Mouse (Mus musculus) liver, embryonic 13.5 days (tissue): ENCODE results near the gene Pbx1. TPM values are rescaled to one million over a fixed set of nuclear protein-coding genes. Genes with fewer than 3 reads are reported as not detected.

Experiments
- ATAC-seq: fragments of 200-750 bp; cut with Nextera tagmentation; 2 replicates; pipeline ENCODE4 v1.8.0; 2017; ENCODE audit warnings: low read depth, mild to moderate bottlenecking, moderate number of reproducible peaks, moderate library complexity
- DNase-seq: peaks from one replicate; pipeline ENCODE4 v3.0.0; 2022
- H3K27ac ChIP-seq: fragments of 300-500 bp; sonication (generic); 2 replicates; pipeline ENCODE4 v1.5.1; 2015; ENCODE audit warnings: moderate library complexity, mild to moderate bottlenecking, inconsistent platforms
- H3K27me3 ChIP-seq: fragments of 300-500 bp; sonication (generic); 2 replicates; pipeline ENCODE4 v1.6.1; 2015; ENCODE audit warnings: mild to moderate bottlenecking, inconsistent platforms
- H3K36me3 ChIP-seq: fragments of 300-500 bp; sonication (generic); 2 replicates; pipeline ENCODE4 v1.6.1; 2015; ENCODE audit warnings: mild to moderate bottlenecking, inconsistent platforms
- H3K4me1 ChIP-seq: fragments of 300-500 bp; sonication (generic); replicated peaks from 2 replicates; pipeline ENCODE4 v1.6.1; 2015; ENCODE audit warnings: inconsistent platforms
- H3K4me2 ChIP-seq: fragments of 300-500 bp; sonication (generic); 2 replicates; pipeline ENCODE4 v1.6.1; 2015; ENCODE audit warnings: inconsistent platforms, mild to moderate bottlenecking, moderate library complexity
- H3K4me3 ChIP-seq: fragments of 300-500 bp; sonication (generic); replicated peaks from 2 replicates; pipeline ENCODE4 v1.5.1; 2015; ENCODE audit warnings: mild to moderate bottlenecking, inconsistent platforms
- H3K9ac ChIP-seq: fragments of 300-500 bp; sonication (generic); 2 replicates; pipeline ENCODE4 v1.6.1; 2015; ENCODE audit warnings: mild to moderate bottlenecking, inconsistent platforms
- H3K9me3 ChIP-seq: fragments of 300-500 bp; sonication (generic); replicated peaks from 2 replicates; pipeline ENCODE4 v1.6.1; 2016; ENCODE audit warnings: inconsistent platforms
- WGBS: fragments of 180-500 bp; shearing (Covaris S2); methylation state at CpG from one replicate; pipeline ENCODE4 v1.1.7; 2015; ENCODE audit not compliant: insufficient replicate concordance; 5-methylcytosine and 5-hydroxymethylcytosine counted together
- polyA plus RNA-seq: library from polyadenylated mRNA; unstranded; fragments of >200 nt; fragmentation: Nextera tagmentation; extraction: Ambion mirVana; gene quantifications from 2 replicates; pipeline ENCODE4 v1.2.1, GENCODE M21; 2015

Gene Pbx1
- polyA plus RNA-seq, 1 experiment from 2014 or later = 3.2 TPM

DNA sequence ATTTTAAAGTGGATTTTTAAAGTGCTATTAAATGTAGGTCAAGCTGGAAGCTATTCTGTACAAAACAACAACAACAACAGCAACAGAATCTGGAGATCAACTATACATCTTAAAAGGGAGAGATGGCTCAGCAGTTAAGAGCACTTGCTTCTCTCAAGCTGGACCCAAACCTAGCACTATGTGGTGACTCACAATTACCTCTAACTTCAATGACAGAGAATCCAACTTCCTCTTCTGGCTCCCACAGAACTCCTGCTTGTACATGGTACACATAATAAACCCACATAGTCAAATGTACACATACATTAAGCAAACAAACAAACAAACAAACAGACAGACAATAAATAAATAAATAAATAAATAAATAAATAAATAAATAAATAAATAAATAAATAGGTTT lies 118.3 kb downstream of the Pbx1 start:
- Histone ChIP-seq H3K4me1 (peaks cover 82% of the 10 kb centered on the region), H3K27ac (peak overlapping the region; percentile 96), H3K4me2 (no peak overlapping the region), H3K27me3 (no peaks in the 10 kb centered on the region), H3K4me3 (no peak overlapping the region), H3K9ac (peak overlapping the region; percentile 39), H3K9me3 (no peaks in the 10 kb centered on the region), H3K36me3 (no peaks in the 10 kb centered on the region)
- ATAC-seq = no peak
- DNase-seq = no peak

DNA sequence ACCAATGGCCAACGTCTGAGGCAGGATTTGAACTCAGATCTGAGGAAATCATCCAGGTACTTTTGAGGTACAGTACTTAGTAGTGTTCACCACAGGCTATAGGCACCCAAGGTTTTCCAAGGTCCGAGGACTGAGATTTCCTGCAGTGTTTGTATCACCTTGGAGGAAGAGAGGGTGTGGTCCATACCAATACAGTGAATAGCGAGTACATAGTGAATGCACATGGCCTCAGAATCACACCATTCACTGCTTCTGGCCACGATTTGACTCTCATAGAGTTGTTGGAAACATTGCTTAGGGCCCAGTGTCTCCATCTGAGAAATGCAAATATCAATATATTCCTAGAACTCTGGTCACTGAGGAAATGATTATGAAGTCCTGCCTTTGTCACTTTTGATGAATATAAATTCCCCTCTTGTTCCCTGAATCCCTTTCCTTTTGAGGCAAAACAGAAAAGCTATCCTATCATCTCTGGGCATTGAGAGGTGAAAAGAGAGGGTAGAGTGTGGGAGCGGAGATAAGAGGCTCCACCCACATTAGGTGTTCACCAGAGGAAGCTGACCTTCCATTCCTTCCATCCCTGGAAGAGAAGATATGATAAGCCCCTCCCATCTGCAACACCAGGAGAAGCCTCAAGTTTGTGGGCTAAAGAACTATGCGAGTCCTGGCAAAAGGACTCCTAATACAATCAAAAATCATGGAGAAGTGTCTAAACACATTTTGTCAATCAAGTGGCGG lies 119.2 kb downstream of the Pbx1 start:
- Histone ChIP-seq H3K27ac (peak overlapping the region; percentile 96), H3K9ac (peak overlapping the region; percentile 56), H3K27me3 (no peaks in the 10 kb centered on the region), H3K4me1 (peaks cover 88% of the 10 kb centered on the region), H3K4me3 (no peak overlapping the region; the same call in 1 of the 2 replicates), H3K36me3 (no peaks in the 10 kb centered on the region), H3K9me3 (no peaks in the 10 kb centered on the region), H3K4me2 (peak overlapping the region; percentile 54)
- DNase-seq (peak; percentile 63), ATAC-seq (peak; percentile 95)
- 44% methylated on average over 7 of the region's 7 CpGs for WGBS

DNA sequence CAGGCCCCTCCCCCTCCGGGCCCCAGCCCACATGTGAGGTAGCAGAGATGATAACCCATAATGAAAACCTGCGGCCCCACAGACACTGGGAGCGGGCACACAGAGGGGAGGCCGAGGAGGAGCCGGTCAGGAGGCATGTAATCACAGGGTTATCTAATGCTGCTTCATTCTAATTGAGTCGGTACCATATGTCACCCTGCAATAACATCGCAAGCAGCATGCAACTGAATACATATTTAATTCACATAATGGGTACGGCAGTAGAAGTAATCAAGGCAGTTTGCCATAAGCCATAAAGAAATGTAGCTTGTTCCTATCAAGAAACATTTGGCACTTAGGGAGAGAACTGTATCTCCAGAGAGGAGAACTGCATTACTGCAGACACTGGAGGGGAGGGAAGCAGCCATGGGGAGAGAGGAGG lies 123.0 kb downstream of the Pbx1 start:
- Histone ChIP-seq H3K4me3 (no peak overlapping the region), H3K27ac (peak overlapping the region; percentile 74), H3K9ac (peak overlapping the region; percentile 47), H3K27me3 (no peaks in the 10 kb centered on the region), H3K36me3 (no peaks in the 10 kb centered on the region), H3K9me3 (no peaks in the 10 kb centered on the region), H3K4me1 (peaks cover 75% of the 10 kb centered on the region), H3K4me2 (peak overlapping the region; percentile 41)
- WGBS = 24% methylated on average over 8 of the region's 8 CpGs
- DNase-seq (peak; percentile 22), ATAC-seq (peak; percentile 29; the same call in 1 of the 2 replicates)

DNA sequence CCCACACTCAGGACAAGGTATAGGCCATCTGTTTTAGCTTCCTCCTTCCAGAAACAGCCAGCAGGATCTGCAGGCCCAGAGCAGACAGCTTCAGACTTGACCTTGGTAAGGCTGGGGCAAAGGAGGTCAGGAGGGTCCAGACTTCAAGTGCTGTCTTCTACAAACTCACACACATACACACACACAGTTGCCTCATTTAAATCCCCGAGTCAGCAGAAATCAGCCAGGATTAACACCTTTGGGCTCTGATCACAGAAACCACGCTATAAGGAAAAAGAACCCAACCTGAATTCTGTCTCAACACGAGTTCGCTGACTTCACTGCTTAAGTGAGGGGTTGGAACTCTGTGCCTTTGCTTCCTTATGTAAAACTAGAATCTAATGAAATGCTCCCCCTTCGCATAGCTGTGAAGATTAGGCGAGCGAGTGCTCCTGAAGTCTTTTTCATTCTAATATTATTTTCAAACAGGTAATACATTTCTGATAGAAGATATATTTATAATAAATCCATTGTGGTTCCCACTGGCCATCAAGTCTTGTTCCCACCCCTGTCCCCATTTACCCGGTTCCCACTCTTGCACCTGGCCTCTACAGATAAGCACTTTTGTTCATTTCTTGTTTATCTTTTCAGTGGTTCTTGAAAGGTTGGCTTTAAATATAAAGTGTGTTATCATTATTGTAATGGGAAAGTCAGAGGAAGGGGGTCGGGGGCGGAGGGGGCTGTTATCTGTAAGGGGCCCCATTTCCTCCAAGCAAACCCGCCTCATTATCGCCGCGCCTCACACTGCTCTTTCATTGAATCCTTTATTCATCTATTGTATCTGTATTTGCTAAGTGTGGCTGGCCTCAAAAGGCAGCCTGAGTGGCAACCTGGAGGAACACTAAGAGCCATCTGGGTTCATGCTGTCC lies 124.5 kb downstream of the Pbx1 start:
- Histone ChIP-seq H3K27ac (peak overlapping the region; percentile 74), H3K9me3 (no peaks in the 10 kb centered on the region)
- ATAC-seq = peak; percentile 72

DNA sequence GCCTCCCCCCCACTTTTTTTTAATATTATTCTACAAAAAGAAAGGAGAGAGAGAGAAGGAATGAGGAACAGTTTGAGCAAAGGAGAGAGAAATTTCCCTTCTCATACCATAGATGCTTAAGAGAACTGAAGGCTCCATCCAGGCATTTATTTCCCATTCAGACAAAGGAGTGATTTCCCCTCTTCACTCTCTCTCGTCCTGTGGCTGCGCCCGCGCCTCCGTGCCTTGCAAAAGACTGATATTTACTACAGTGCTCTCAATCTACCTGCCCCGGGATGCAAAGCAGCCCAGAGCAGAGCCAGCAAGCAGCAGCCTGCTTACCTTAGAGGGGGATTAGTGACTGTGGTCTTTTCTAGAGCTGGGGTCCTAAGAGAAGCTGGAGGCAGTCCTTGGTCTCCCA lies 131.6 kb downstream of the Pbx1 start:
- DNase-seq (no peak), ATAC-seq (no peak)
- Histone ChIP-seq H3K4me2 (no peak overlapping the region), H3K4me1 (peaks cover 15% of the 10 kb centered on the region), H3K27me3 (peaks cover 6% of the 10 kb centered on the region; the same call in 1 of the 2 replicates), H3K36me3 (no peaks in the 10 kb centered on the region), H3K4me3 (no peak overlapping the region), H3K27ac (no peak overlapping the region), H3K9ac (no peak overlapping the region; the same call in 1 of the 2 replicates), H3K9me3 (no peaks in the 10 kb centered on the region)
- whole genome bisulfite sequencing = 80% methylated on average over 6 of the region's 6 CpGs

More for the DNA sequence above, 124.5 kb downstream of the Pbx1 start:
- Histone ChIP-seq H3K4me2 (peak overlapping the region; percentile 41), H3K36me3 (no peaks in the 10 kb centered on the region), H3K4me3 (no peak overlapping the region), H3K27me3 (no peaks in the 10 kb centered on the region), H3K9ac (peak overlapping the region; percentile 47), H3K4me1 (peaks cover 69% of the 10 kb centered on the region)
- WGBS = 19% methylated on average over 14 of the region's 14 CpGs
- DNase-seq = peak; percentile 57

DNA sequence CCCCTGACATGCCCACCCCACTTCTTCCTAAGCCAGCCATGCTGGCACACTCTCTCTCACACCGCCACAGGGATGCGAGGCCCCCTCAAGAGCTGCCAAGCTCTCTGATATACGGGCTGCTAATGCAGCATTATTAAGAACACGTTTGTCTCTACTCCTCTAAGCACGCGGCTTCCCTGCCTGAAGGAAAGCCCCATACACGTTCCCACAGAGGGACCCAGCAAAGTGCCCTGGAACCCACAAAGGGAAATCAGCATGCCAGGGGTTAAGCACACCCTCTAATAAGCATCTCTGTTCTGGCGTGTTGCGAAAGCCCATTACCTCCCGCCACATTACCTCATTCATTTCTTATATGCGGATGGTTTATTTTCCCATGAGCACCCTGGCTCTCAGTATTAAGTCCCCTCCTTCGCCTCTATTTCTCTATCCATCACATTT lies 132.1 kb downstream of the Pbx1 start:
- 73% methylated on average over 12 of the region's 12 CpGs for WGBS
- ATAC-seq = no peak
- H3K36me3 ChIP-seq = no peaks in the 10 kb centered on the region
- H3K9ac ChIP-seq = no peak overlapping the region; the same call in 1 of the 2 replicates
- no peaks in the 10 kb centered on the region for H3K9me3 ChIP-seq
- DNase-seq = no peak
- H3K27me3 ChIP-seq = peaks cover 6% of the 10 kb centered on the region; the same call in 1 of the 2 replicates
- peaks cover 15% of the 10 kb centered on the region for H3K4me1 ChIP-seq
- no peak overlapping the region for H3K4me3 ChIP-seq
- no peak overlapping the region for H3K27ac ChIP-seq
- H3K4me2 ChIP-seq = no peak overlapping the region

DNA sequence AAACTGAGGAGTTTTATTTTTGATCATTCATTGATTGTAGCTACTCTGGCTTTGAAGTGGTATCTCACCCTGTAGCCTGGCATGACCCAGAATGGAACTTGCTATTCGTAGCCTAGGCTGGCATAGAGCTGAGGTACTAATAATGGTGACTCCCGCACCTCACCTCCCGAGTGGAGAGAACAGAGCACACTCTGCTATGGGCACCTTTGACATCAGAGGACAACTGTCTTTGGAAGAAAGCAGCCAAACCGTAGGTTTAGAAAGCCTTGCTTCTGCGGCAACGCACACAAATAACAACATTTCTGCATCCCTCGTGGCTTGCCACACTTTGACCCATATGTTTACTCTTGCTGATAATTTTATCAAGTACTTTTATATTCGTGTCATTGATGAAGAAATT lies 132.9 kb downstream of the Pbx1 start:
- no peaks in the 10 kb centered on the region for H3K9me3 ChIP-seq
- no peaks in the 10 kb centered on the region for H3K36me3 ChIP-seq
- H3K4me2 ChIP-seq = no peak overlapping the region
- ATAC-seq (no peak), DNase-seq (no peak)
- H3K9ac ChIP-seq = no peak overlapping the region
- H3K4me1 ChIP-seq = peaks cover 18% of the 10 kb centered on the region
- no peak overlapping the region for H3K27ac ChIP-seq
- WGBS = 73% methylated on average over 8 of the region's 8 CpGs
- H3K4me3 ChIP-seq = no peak overlapping the region
- peaks cover 6% of the 10 kb centered on the region; the same call in 1 of the 2 replicates for H3K27me3 ChIP-seq

DNA sequence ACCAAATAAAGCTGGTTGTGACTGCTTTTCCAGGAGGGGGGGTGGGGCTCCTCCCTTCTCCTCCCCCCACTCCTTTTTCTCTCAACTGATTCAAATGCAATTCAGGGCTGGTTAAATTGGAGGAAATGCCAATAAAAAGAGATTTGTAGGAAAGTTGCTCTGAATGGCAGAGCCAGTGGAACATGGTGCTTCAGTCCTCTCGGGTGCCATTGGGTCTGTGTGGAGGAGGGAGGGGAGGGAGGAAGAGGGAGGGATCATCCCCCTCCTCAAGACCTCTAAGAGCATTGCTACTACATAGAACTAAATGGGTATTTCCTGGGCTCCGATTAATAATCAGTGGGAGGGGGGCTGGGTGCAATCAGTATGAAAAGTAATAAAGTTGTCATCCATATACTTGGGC lies 135.8 kb downstream of the Pbx1 start:
- ATAC-seq (no peak), DNase-seq (no peak)
- no peak overlapping the region for H3K9ac ChIP-seq
- H3K4me3 ChIP-seq = no peak overlapping the region
- H3K4me2 ChIP-seq = no peak overlapping the region
- peaks cover 6% of the 10 kb centered on the region; the same call in 1 of the 2 replicates for H3K27me3 ChIP-seq
- H3K4me1 ChIP-seq = peaks cover 36% of the 10 kb centered on the region
- no peak overlapping the region for H3K27ac ChIP-seq
- no peaks in the 10 kb centered on the region for H3K36me3 ChIP-seq
- WGBS = 78% methylated on average over 2 of the region's 2 CpGs
- no peaks in the 10 kb centered on the region for H3K9me3 ChIP-seq

DNA sequence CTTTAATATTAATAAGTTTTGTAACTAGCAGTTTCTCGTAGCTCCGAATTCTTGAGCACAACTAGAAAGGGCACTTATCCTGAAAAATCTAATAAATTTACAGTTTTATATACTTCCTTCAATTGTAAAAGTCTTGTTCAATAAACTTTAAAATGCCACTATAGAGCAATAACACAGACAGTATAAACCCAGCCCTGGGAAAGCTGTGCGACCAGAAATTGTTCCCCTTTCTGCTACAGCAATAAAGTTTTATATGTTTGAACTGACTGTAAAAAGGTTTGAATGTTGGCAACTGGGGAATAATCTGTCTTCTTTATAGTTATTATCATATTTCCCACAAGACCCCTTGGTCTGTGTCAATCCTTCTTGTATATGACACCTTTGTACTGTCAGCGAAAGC lies 136.3 kb downstream of the Pbx1 start:
- Histone ChIP-seq H3K27ac (no peak overlapping the region), H3K4me3 (no peak overlapping the region), H3K4me1 (peaks cover 41% of the 10 kb centered on the region), H3K4me2 (no peak overlapping the region), H3K9ac (no peak overlapping the region), H3K27me3 (peaks cover 6% of the 10 kb centered on the region; the same call in 1 of the 2 replicates), H3K9me3 (no peaks in the 10 kb centered on the region), H3K36me3 (no peaks in the 10 kb centered on the region)
- WGBS = 82% methylated on average over 4 of the region's 4 CpGs
- ATAC-seq (no peak), DNase-seq (no peak)

DNA sequence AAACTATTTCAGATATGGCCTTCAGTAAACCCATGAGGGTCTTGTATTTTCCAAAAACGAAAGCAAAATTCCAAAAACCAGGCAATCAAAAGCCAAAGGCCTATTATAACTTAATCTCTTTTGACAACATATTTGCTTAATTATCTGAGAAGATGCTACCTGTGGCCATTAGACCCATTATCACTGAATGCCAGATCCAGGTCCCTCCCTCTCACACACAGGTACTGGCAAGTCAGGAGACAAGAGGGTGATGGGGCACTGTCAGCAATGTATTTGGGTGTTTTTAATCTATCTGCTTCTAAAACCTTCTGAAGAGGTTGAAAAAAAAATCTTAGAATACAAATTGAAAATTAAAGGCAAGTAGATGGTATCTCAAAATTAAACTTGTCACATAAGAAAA lies 138.4 kb downstream of the Pbx1 start:
- no peak for DNase-seq
- 0 out of 2 replicates have a peak overlapping the region, but pooled peaks have one; percentile 34 for H3K9ac ChIP-seq
- no peak overlapping the region for H3K27ac ChIP-seq
- WGBS = 65% methylated on average over 1 of the region's 1 CpGs
- H3K27me3 ChIP-seq = no peaks in the 10 kb centered on the region
- no peak overlapping the region for H3K4me2 ChIP-seq
- H3K9me3 ChIP-seq = no peaks in the 10 kb centered on the region
- H3K36me3 ChIP-seq = no peaks in the 10 kb centered on the region
- H3K4me3 ChIP-seq = no peak overlapping the region
- ATAC-seq = peak; percentile 58; the same call in 1 of the 2 replicates
- H3K4me1 ChIP-seq = peaks cover 62% of the 10 kb centered on the region

DNA sequence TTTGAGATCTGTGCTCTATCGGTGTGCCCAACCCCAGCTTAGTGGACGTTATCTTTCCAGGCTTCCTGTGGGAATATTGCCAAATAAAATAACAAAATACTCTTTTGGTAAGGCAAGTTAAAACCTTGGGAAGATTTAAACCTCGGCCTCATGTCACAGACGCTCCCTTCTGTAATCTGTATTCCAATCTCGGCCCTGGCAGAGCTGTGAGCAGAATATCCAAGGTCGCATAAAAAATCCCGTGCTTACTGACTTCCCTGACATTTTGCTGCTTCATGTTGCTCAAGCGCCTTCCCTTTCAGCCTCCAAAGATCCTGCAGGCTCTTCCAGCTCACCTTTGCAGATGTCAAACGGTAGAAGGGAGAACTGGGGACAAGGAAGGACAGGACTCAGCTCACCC lies 140.0 kb downstream of the Pbx1 start:
- no peak for ATAC-seq
- Histone ChIP-seq H3K27ac (peak overlapping the region; percentile 56; the same call in 1 of the 2 replicates), H3K27me3 (no peaks in the 10 kb centered on the region), H3K9ac (no peak overlapping the region), H3K9me3 (no peaks in the 10 kb centered on the region), H3K4me2 (no peak overlapping the region), H3K4me1 (peaks cover 72% of the 10 kb centered on the region), H3K36me3 (no peaks in the 10 kb centered on the region), H3K4me3 (no peak overlapping the region)
- WGBS = 76% methylated on average over 9 of the region's 9 CpGs
- DNase-seq = no peak
